Mouse (Mus musculus): ENCODE measurements around the gene AW822073. TPM values are rescaled to one million over a fixed set of nuclear protein-coding genes. Genes with fewer than 3 reads are reported as not detected.
A peak's percentile ranks its signal among the peaks of the same experiment; 100 is the strongest.
"Not testable (repeated sequence)": the region's sequence is repeated elsewhere in the genome, so short reads cannot be mapped to it uniquely, and the experiment has no call there.

The AW822073 gene
- polyA plus RNA-seq (2014; fragmentation: Nextera tagmentation; extraction: Ambion mirVana): not detected in 2 replicates

DNA sequence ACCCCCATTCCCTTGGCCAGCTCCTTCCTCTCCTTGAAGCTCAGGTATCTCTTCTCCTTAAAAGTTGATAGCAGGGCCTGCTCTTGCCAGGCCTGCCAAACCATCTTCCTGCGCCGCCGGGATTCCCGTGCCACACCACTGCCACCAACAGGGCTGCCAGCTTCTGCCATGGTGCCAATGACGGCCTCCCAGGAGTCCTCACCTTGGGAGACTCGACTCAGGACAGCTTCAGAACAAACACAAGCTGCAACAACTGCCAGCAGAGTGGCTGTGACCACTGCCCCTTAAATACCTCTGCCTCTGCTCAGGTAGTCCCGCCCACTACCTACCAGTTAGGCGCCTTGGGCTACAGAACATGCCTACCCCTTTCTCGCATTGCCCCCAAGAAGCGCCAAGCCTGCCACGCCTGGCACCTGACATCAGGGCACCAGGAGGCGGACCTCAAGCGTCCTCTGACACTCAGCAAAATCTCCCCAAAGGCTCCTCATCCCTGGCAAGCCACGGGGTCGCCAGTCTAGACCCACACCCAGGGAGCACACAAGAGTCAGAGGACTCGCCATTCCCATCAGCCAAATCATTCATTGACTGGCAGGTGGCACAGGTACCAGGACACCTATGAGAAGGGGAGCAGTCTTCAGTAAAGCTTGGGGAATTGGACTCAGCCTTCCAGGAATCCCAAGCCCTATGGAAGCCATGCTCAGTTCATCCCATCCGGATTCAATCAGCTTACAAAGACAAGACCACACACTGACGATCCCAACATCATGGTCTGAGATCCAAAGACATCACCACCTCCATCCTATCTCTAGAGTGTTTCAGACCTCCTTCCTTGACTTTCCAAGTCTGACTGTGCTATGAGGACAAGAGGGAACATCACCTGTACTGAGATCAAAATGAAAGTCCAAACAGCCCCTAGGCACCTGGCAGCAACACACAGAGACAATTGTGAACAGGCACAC is at the start of gene AW822073:
AW822073 (minus strand) TSS at position 104 of the 959 bp plus-strand sequence.
- not testable (repeated sequence) for H3K4me3 ChIP-seq (ENCODE audit: low read depth, low read length); H3K4me1 ChIP-seq (replicated peaks; ENCODE audit: control insufficient read depth, insufficient read depth, low read length); DNase-seq (ENCODE audit: low spot score); H3K27ac ChIP-seq (ENCODE audit: low read depth, low read length); H3K4me2 ChIP-seq (ENCODE audit: low read depth, low read length, severe bottlenecking); H3K36me3 ChIP-seq (ENCODE audit: control insufficient read depth, insufficient read depth, low read length); H3K9ac ChIP-seq (ENCODE audit: low read length); H3K9me3 ChIP-seq (ENCODE audit: control insufficient read depth, low read length); H3K27me3 ChIP-seq (ENCODE audit: control insufficient read depth, insufficient read depth, low read length); ATAC-seq (replicated peaks; ENCODE audit: low FRiP score)
- WGBS: 86% methylated on average over 16 of the region's 18 CpGs

DNA sequence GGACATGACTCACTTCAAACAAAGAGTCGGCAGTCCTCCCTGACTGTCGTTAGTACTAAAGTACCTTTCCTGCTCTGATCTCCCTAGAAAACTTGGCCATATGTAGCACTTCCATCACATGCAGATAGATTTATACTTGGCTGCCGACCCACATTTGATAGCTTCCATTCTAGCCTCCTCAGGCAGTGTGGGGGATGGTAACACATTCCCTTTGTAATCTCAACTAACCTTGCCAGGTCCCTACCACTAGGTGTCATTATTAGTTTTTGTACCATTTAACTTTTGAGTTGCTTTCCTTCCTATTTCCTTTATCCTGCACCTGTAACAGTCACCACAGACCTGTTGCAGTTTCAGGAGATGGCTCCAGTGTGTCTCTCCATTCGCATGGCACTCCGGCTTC is 33.7 kb upstream of the AW822073 start:
- no peaks in the 10 kb centered on the region for H3K27me3 ChIP-seq (ENCODE audit: control insufficient read depth, insufficient read depth, low read length)
- ATAC-seq (replicated peaks; ENCODE audit: low FRiP score) (no peak), DNase-seq (ENCODE audit: low spot score) (no peak)
- H3K4me2 ChIP-seq (ENCODE audit: low read depth, low read length, severe bottlenecking): no peak overlapping the region
- no peaks in the 10 kb centered on the region; the same call in 1 of the 2 replicates for H3K36me3 ChIP-seq (ENCODE audit: control insufficient read depth, insufficient read depth, low read length)
- no peak overlapping the region for H3K4me3 ChIP-seq (ENCODE audit: low read depth, low read length)
- H3K9ac ChIP-seq (ENCODE audit: low read length): no peak overlapping the region
- no peak overlapping the region for H3K27ac ChIP-seq (ENCODE audit: low read depth, low read length)
- 77% methylated on average over 5 of the region's 5 CpGs for WGBS
- no peaks in the 10 kb centered on the region; the same call in 1 of the 2 replicates for H3K4me1 ChIP-seq (replicated peaks; ENCODE audit: control insufficient read depth, insufficient read depth, low read length)
- no peaks in the 10 kb centered on the region for H3K9me3 ChIP-seq (ENCODE audit: control insufficient read depth, low read length)

DNA sequence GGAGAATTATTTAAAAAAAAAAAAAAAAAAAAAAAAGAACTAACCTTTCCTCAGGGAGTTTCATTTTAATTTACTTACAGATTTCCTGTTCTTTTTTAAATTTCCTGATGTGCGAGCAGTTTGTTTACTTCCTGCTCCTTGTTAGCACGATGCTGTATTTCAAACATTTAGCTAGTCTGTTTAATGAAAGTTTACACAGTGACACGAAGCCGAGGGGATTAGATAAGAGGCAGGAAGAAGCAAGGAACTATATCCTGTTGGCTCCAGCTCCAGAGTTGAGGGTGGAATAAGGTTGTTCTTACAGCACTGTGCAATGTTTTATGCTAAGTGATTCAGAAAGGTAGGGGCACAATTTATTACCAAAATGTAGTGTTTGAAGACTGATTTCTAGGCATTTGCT is 31.2 kb upstream of the AW822073 start:
- no peak for ATAC-seq (replicated peaks; ENCODE audit: low FRiP score)
- H3K4me3 ChIP-seq (ENCODE audit: low read depth, low read length): peak overlapping the region; percentile 74
- H3K9me3 ChIP-seq (ENCODE audit: control insufficient read depth, low read length): no peaks in the 10 kb centered on the region
- H3K4me1 ChIP-seq (replicated peaks; ENCODE audit: control insufficient read depth, insufficient read depth, low read length): no peaks in the 10 kb centered on the region; the same call in 1 of the 2 replicates
- H3K9ac ChIP-seq (ENCODE audit: low read length): peak overlapping the region; percentile 78
- WGBS: 12% methylated on average over 4 of the region's 4 CpGs
- H3K27me3 ChIP-seq (ENCODE audit: control insufficient read depth, insufficient read depth, low read length): no peaks in the 10 kb centered on the region
- H3K27ac ChIP-seq (ENCODE audit: low read depth, low read length): no peak overlapping the region
- no peaks in the 10 kb centered on the region; the same call in 1 of the 2 replicates for H3K36me3 ChIP-seq (ENCODE audit: control insufficient read depth, insufficient read depth, low read length)
- H3K4me2 ChIP-seq (ENCODE audit: low read depth, low read length, severe bottlenecking): peak overlapping the region; percentile 41
- no peak for DNase-seq (ENCODE audit: low spot score)

DNA sequence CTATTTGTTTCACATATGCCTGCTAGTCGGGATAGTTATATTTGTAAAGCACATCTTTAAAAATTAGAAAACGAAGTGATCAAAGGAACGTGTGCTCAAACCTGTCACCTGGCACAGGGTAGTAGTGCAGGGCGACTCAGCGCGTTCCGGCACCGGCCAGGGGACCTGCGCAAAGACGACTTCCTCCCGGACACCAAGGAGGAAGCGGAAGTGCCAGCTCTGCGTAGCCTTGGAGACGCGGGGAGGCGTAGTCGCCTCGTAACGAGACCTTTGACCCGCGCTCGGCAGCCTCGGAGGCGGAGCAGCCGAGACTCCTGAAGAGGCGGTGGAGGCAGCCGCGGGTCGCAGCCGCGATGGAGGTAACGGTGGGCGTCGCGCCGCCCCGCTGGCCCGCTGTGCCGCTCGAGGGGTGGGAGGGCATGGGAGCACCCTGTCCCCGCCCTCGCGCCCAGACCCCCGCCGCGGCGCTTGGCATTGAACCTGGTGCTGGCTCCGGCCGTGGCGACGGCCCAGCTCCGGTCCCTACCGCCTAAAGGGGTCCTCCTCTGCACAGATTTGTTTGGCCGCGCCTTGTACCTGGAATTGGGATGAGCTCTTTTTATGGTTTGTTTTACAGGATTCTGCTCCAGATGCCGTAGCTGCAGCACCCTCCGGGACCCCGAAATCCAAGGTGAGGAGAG is 30.6 kb upstream of the AW822073 start, which contains the start of gene Gcc2:
Gcc2 (plus strand) TSS at position 285 of the 680 bp plus-strand sequence.
- no peaks in the 10 kb centered on the region for H3K27me3 ChIP-seq (ENCODE audit: control insufficient read depth, insufficient read depth, low read length)
- no peaks in the 10 kb centered on the region for H3K9me3 ChIP-seq (ENCODE audit: control insufficient read depth, low read length)
- DNase-seq (ENCODE audit: low spot score) (peak; percentile 95), ATAC-seq (replicated peaks; ENCODE audit: low FRiP score) (peak; percentile 98)
- H3K9ac ChIP-seq (ENCODE audit: low read length): peak within 1 kb of the TSS; percentile 78
- no peaks in the 10 kb centered on the region; the same call in 1 of the 2 replicates for H3K4me1 ChIP-seq (replicated peaks; ENCODE audit: control insufficient read depth, insufficient read depth, low read length)
- H3K36me3 ChIP-seq (ENCODE audit: control insufficient read depth, insufficient read depth, low read length): no peaks in the 10 kb centered on the region; the same call in 1 of the 2 replicates
- under 1% methylated on average over 54 of the region's 58 CpGs for WGBS
- peak within 1 kb of the TSS; percentile 74 for H3K4me3 ChIP-seq (ENCODE audit: low read depth, low read length)
- H3K4me2 ChIP-seq (ENCODE audit: low read depth, low read length, severe bottlenecking): peak within 1 kb of the TSS; percentile 41
- peak within 1 kb of the TSS; percentile 7; the same call in 1 of the 2 replicates for H3K27ac ChIP-seq (ENCODE audit: low read depth, low read length)

DNA sequence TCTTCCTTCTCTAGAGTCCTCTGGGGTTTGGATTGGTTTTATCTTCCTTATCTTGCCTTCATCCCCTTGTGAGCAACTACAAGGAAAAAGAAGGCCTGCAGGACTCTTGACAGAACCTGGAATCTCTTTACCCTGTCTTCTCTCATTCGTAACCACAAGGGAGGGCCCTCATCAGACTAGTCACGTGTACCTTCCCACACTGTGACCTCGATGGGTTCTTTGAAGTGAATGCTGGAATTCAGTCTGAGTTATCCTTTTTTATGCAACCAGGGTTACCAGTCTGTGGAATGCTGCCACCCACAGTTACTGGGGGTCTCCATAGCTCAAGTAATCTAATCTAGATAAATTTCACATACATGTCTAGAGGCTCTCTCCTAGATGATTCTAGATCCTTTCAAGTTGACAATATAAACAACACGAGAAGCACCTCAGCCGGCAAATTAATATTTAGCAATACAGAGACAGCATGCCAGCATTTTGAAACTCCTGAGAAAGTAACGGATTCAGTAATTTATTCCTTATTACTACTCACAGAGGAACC is 30.0 kb upstream of the AW822073 start:
- no peak overlapping the region for H3K27ac ChIP-seq (ENCODE audit: low read depth, low read length)

DNA sequence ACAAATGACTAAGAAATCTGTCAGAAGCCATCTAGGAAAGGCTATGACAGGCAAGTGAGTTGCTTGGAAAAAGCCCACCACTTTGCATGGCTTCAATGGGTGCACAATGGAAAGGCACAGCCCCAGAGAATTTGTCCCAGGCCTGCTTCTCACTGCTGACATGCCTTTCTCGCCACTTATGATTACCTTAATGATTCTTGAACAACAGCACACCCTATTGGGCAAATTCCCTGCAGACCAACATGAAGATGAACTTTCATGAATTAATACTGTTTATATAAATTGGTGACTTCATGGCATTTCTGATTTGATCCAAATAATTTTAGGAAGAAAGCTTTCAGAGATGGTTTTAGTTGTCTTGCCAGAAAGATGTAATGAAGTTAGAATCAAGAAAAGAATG is 24.8 kb upstream of the AW822073 start:
- H3K4me1 ChIP-seq (replicated peaks; ENCODE audit: control insufficient read depth, insufficient read depth, low read length): no peaks in the 10 kb centered on the region; the same call in 1 of the 2 replicates
- H3K9me3 ChIP-seq (ENCODE audit: control insufficient read depth, low read length): no peaks in the 10 kb centered on the region
- no peak overlapping the region for H3K9ac ChIP-seq (ENCODE audit: low read length)
- DNase-seq (ENCODE audit: low spot score) (no peak), ATAC-seq (replicated peaks; ENCODE audit: low FRiP score) (no peak)
- no peak overlapping the region for H3K27ac ChIP-seq (ENCODE audit: low read depth, low read length)
- no peaks in the 10 kb centered on the region for H3K36me3 ChIP-seq (ENCODE audit: control insufficient read depth, insufficient read depth, low read length)
- no peak overlapping the region for H3K4me3 ChIP-seq (ENCODE audit: low read depth, low read length)
- no peak overlapping the region for H3K4me2 ChIP-seq (ENCODE audit: low read depth, low read length, severe bottlenecking)
- H3K27me3 ChIP-seq (ENCODE audit: control insufficient read depth, insufficient read depth, low read length): no peaks in the 10 kb centered on the region
- WGBS: 18% methylated on average over 1 of the region's 1 CpGs

More for the DNA sequence above, 30.0 kb upstream of the AW822073 start:
- no peaks in the 10 kb centered on the region; the same call in 1 of the 2 replicates for H3K36me3 ChIP-seq (ENCODE audit: control insufficient read depth, insufficient read depth, low read length)
- 43% methylated on average over 6 of the region's 6 CpGs for WGBS
- H3K4me2 ChIP-seq (ENCODE audit: low read depth, low read length, severe bottlenecking): peak overlapping the region; percentile 41
- H3K9ac ChIP-seq (ENCODE audit: low read length): peak overlapping the region; percentile 78; the same call in 1 of the 2 replicates
- peak; percentile 26 for ATAC-seq (replicated peaks; ENCODE audit: low FRiP score)
- no peaks in the 10 kb centered on the region; the same call in 1 of the 2 replicates for H3K4me1 ChIP-seq (replicated peaks; ENCODE audit: control insufficient read depth, insufficient read depth, low read length)
- H3K9me3 ChIP-seq (ENCODE audit: control insufficient read depth, low read length): no peaks in the 10 kb centered on the region
- H3K27me3 ChIP-seq (ENCODE audit: control insufficient read depth, insufficient read depth, low read length): no peaks in the 10 kb centered on the region
- H3K4me3 ChIP-seq (ENCODE audit: low read depth, low read length): peak overlapping the region; percentile 74
- no peak for DNase-seq (ENCODE audit: low spot score)

DNA sequence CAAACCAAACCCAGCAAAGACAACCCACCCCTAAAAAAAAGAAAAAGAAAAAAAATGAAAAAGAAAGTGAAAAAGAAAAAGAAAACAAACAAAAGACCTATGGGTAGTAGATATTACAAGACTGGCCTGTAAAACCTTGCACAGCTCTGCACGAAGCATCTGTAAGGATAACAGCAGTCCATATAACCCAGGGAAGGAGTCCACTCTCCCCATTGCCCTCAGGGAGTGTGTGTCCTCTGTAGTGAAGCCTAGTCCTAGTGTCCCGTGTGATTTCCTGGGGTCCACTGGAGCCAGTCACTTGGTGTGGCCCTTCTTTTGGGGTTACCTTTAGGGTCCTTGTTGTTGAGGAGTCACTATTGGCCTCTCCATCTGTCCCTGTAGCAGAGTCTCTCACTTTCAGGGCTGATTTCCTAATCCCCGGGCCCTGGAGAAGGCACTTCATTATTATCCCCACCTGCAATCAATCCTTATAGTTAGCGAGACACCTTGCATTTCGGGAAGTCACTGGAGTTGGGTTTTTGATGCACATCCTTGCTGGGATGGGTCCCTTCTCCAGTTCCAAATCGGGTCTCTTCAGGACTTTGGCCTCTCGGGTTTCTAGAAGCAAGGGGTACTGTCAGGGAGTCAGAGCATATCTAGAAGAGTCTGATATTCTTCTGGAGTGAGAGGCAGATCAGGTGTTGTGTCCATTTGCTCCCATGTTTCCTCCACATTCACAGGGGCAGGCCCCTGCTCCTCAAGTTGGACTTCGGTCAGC is 14.4 kb upstream of the AW822073 start:
- DNase-seq (ENCODE audit: low spot score): peak; percentile 75
- not testable (repeated sequence) for H3K27me3 ChIP-seq (ENCODE audit: control insufficient read depth, insufficient read depth, low read length)
- WGBS: 88% methylated on average over 7 of the region's 8 CpGs

DNA sequence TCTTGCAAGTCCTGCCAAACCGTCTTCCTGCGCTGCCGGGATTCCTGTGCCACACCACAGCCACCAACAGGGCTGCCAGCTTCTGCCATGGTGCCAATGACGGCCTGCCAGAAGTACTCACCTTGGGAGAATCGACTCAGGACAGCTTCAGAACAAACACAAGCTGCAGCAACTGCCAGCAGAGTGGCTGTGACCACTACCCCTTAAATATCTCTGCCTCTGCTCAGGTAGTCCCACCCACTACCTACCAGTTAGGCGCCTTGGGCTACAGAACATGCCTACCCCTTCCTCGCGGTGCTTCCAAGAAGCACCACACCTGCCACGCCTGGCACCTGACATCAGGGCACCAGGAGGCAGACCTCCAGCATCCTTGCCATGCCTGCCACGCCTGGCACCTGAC is 11.9 kb upstream of the AW822073 start, which contains the start of gene Gm4981:
Gm4981 (minus strand) TSS at position 89 of the 400 bp plus-strand sequence.
- no peaks in the 10 kb centered on the region for H3K27me3 ChIP-seq (ENCODE audit: control insufficient read depth, insufficient read depth, low read length)
- no peak within 1 kb of the TSS for H3K4me2 ChIP-seq (ENCODE audit: low read depth, low read length, severe bottlenecking)
- DNase-seq (ENCODE audit: low spot score): no peak
- 89% methylated on average over 10 of the region's 10 CpGs for WGBS
- no peaks in the 10 kb centered on the region for H3K36me3 ChIP-seq (ENCODE audit: control insufficient read depth, insufficient read depth, low read length)
- H3K27ac ChIP-seq (ENCODE audit: low read depth, low read length): no peak within 1 kb of the TSS
- ATAC-seq (replicated peaks; ENCODE audit: low FRiP score): no peak
- H3K9ac ChIP-seq (ENCODE audit: low read length): no peak within 1 kb of the TSS
- H3K4me3 ChIP-seq (ENCODE audit: low read depth, low read length): no peak within 1 kb of the TSS
- no peaks in the 10 kb centered on the region for H3K4me1 ChIP-seq (replicated peaks; ENCODE audit: control insufficient read depth, insufficient read depth, low read length)
- peaks cover 14% of the 10 kb centered on the region for H3K9me3 ChIP-seq (ENCODE audit: control insufficient read depth, low read length)

More for the DNA sequence above, 14.4 kb upstream of the AW822073 start:
- H3K4me3 ChIP-seq (ENCODE audit: low read depth, low read length); H3K36me3 ChIP-seq (ENCODE audit: control insufficient read depth, insufficient read depth, low read length); H3K27ac ChIP-seq (ENCODE audit: low read depth, low read length); H3K9me3 ChIP-seq (ENCODE audit: control insufficient read depth, low read length); H3K4me1 ChIP-seq (replicated peaks; ENCODE audit: control insufficient read depth, insufficient read depth, low read length); H3K4me2 ChIP-seq (ENCODE audit: low read depth, low read length, severe bottlenecking); H3K9ac ChIP-seq (ENCODE audit: low read length): not testable (repeated sequence)
- peak; percentile 90 for ATAC-seq (replicated peaks; ENCODE audit: low FRiP score)

All from forebrain, embryonic 11.5 days (tissue).